Mouse (Mus musculus) heart, postnatal 4 days (tissue): ENCODE measurements around the gene Nphs1. TPM values are rescaled to one million over a fixed set of nuclear protein-coding genes. Genes with fewer than 3 reads are reported as not detected.
"Not testable (repeated sequence)": the region's sequence is repeated elsewhere in the genome, so short reads cannot be mapped to it uniquely, and the experiment has no call there.

Source experiments
- DNase-seq: peaks from one replicate; pipeline ENCODE4 v3.0.0; 2021
- total RNA-seq, 2 experiments: library from RNA; stranded (reverse); gene quantifications; 2 replicates each; pipeline ENCODE4 v1.2.3; 2021

Gene Nphs1
- total RNA-seq, 2 experiments from 2014 or later = not detected

- no peak for DNase-seq
Measured at GRCm38 (mm10) chr7:30443696-30444095, 14.4 kb upstream of the Nphs1 start.

- DNase-seq = peak; percentile 32
Measured at GRCm38 (mm10) chr7:30444154-30444970, 13.8 kb upstream of the Nphs1 start.

GRCm38 (mm10) chr7:30444971-30445751 is 13.0 kb upstream of the Nphs1 start, which contains the start of gene Aplp1:
Aplp1 (minus strand) TSS chr7:30445535.
- DNase-seq = peak; percentile 55

- DNase-seq = no peak
Measured at GRCm38 (mm10) chr7:30450241-30450640, 7.9 kb upstream of the Nphs1 start.

- no peak for DNase-seq
Measured at GRCm38 (mm10) chr7:30453327-30453726, 4.8 kb upstream of the Nphs1 start.

GRCm38 (mm10) chr7:30453766-30454165 is 4.3 kb upstream of the Nphs1 start:
- no peak for DNase-seq

GRCm38 (mm10) chr7:30454259-30454658 is 3.9 kb upstream of the Nphs1 start:
- no peak for DNase-seq

- DNase-seq = no peak
Measured at GRCm38 (mm10) chr7:30456487-30456886, 1.6 kb upstream of the Nphs1 start.

GRCm38 (mm10) chr7:30456911-30457628 is 1.0 kb upstream of the Nphs1 start:
- DNase-seq = peak; percentile 12

- no peak for DNase-seq
Measured at GRCm38 (mm10) chr7:30459484-30459883, 1.4 kb downstream of the Nphs1 start.

- no peak for DNase-seq
Measured at GRCm38 (mm10) chr7:30463568-30463967, 5.5 kb downstream of the Nphs1 start.

GRCm38 (mm10) chr7:30463996-30464395 is 5.9 kb downstream of the Nphs1 start:
- no peak for DNase-seq

GRCm38 (mm10) chr7:30464816-30465300 is 6.7 kb downstream of the Nphs1 start:
- no peak for DNase-seq

GRCm38 (mm10) chr7:30472411-30472810 is 14.3 kb downstream of the Nphs1 start:
- peak; percentile 52 for DNase-seq

GRCm38 (mm10) chr7:30474999-30475398 is 16.9 kb downstream of the Nphs1 start:
- DNase-seq = no peak

- not testable (repeated sequence) for DNase-seq
Measured at GRCm38 (mm10) chr7:30476136-30476535, 18.0 kb downstream of the Nphs1 start.

- DNase-seq = peak; percentile 23
Measured at GRCm38 (mm10) chr7:30477415-30478381, 19.6 kb downstream of the Nphs1 start.

GRCm38 (mm10) chr7:30484250-30484649 is 26.1 kb downstream of the Nphs1 start:
- peak; percentile 66 for DNase-seq

GRCm38 (mm10) chr7:30490251-30490956 is 32.3 kb downstream of the Nphs1 start:
- DNase-seq = peak; percentile 46

- DNase-seq = no peak
Measured at GRCm38 (mm10) chr7:30490957-30491307, 32.8 kb downstream of the Nphs1 start.

- peak; percentile 83 for DNase-seq
Measured at GRCm38 (mm10) chr7:30492765-30493164, 34.6 kb downstream of the Nphs1 start.
